Mouse (Mus musculus): Measurements from ENCODE around the gene Tmc1. TPM values are rescaled to one million over a fixed set of nuclear protein-coding genes. Genes with fewer than 3 reads are reported as not detected.

The Tmc1 gene
- polyA plus RNA-seq, 1 experiment from 2014 or later, result not detected

DNA sequence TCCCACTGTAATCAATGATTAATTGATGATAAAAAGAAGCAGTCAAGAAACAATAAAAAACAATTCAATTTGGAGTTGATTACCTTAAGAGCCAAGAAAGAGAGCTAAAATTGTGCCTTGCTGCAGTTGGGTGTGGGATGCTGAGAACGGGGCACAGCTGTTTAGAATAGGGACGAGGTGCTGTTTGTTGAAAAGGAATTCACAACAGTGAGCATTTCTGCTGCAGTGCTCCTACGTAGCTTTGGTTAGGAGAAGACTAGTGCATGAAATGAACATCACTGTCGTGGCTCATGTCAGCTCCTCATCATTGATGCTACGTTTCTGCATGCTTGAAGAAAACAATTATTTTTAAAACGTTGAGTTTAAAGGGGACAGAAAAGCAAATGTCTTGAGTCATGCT lies 166.7 kb downstream of the Tmc1 start:
- Histone ChIP-seq H3K9ac (ENCODE audit: low read length) (no peak overlapping the region), H3K9me3 (replicated peaks; ENCODE audit: control insufficient read depth, low read length) (no peaks in the 10 kb centered on the region), H3K4me3 (ENCODE audit: low read depth, low read length) (no peak overlapping the region), H3K4me1 (ENCODE audit: control insufficient read depth, insufficient read depth, low read length) (no peaks in the 10 kb centered on the region), H3K36me3 (ENCODE audit: control insufficient read depth, insufficient read depth, low read length) (no peaks in the 10 kb centered on the region), H3K27me3 (replicated peaks; ENCODE audit: control insufficient read depth, insufficient read depth, low read length) (no peaks in the 10 kb centered on the region), H3K4me2 (ENCODE audit: low read length) (no peak overlapping the region), H3K27ac (ENCODE audit: low read depth, low read length) (no peak overlapping the region)
- no peak for ATAC-seq
- DNase-seq (ENCODE audit: low spot score), result no peak
- 86% methylated on average over 6 of the region's 6 CpGs for WGBS

DNA sequence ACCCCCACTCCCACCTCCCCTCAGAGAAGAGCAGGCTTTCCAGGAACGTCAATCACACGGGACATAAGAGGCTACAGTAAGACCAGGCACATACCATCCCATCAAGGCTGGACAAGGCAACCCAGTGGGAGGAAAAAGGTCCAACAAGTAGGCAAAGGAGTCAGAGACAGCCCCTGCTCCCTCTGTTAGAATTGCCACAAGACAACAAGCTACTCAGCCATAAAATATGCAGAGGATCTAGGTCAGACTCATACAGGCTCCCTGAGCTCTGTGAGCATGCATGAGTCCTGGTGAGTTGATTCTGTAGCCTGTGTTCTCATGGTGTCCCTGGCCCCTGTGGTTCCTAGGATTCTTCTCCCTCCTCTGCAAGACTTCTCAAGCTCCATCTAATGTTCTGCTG lies 178.3 kb downstream of the Tmc1 start:
- Histone ChIP-seq H3K4me3 (ENCODE audit: low read depth, low read length) (no peak overlapping the region), H3K27me3 (replicated peaks; ENCODE audit: control insufficient read depth, insufficient read depth, low read length) (no peaks in the 10 kb centered on the region), H3K4me1 (ENCODE audit: control insufficient read depth, insufficient read depth, low read length) (no peaks in the 10 kb centered on the region), H3K36me3 (ENCODE audit: control insufficient read depth, insufficient read depth, low read length) (no peaks in the 10 kb centered on the region), H3K27ac (ENCODE audit: low read depth, low read length) (no peak overlapping the region), H3K9ac (ENCODE audit: low read length) (no peak overlapping the region), H3K9me3 (replicated peaks; ENCODE audit: control insufficient read depth, low read length) (no peaks in the 10 kb centered on the region), H3K4me2 (ENCODE audit: low read length) (no peak overlapping the region)
- 83% methylated on average over 2 of the region's 2 CpGs for WGBS
- ATAC-seq (no peak), DNase-seq (ENCODE audit: low spot score) (no peak)

DNA sequence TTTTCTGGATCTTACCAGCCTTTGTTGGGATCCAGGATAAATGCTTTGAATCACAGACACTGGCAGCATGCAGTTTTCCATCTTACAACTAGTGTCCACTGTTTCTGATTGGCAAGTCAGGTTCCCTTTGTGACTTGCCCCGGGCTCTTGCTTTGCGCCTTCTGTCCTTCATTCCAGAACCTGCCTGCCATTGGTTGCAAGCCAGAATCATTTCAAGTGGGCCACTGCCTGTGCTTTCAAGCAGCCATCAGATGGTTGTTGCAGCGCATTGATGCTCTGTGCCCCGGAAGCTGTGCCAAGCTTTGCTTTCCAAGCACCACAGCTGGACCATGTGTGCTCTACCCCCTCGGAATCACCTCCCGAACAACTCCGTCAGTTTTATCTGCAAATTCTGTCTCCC lies 180.1 kb downstream of the Tmc1 start:
- Histone ChIP-seq H3K27ac (ENCODE audit: low read depth, low read length) (no peak overlapping the region), H3K4me2 (ENCODE audit: low read length) (no peak overlapping the region), H3K36me3 (ENCODE audit: control insufficient read depth, insufficient read depth, low read length) (no peaks in the 10 kb centered on the region), H3K9ac (ENCODE audit: low read length) (no peak overlapping the region), H3K27me3 (replicated peaks; ENCODE audit: control insufficient read depth, insufficient read depth, low read length) (no peaks in the 10 kb centered on the region), H3K9me3 (replicated peaks; ENCODE audit: control insufficient read depth, low read length) (no peaks in the 10 kb centered on the region), H3K4me1 (ENCODE audit: control insufficient read depth, insufficient read depth, low read length) (no peaks in the 10 kb centered on the region), H3K4me3 (ENCODE audit: low read depth, low read length) (no peak overlapping the region)
- ATAC-seq (no peak), DNase-seq (ENCODE audit: low spot score) (no peak)
- WGBS, result 90% methylated on average over 7 of the region's 7 CpGs

DNA sequence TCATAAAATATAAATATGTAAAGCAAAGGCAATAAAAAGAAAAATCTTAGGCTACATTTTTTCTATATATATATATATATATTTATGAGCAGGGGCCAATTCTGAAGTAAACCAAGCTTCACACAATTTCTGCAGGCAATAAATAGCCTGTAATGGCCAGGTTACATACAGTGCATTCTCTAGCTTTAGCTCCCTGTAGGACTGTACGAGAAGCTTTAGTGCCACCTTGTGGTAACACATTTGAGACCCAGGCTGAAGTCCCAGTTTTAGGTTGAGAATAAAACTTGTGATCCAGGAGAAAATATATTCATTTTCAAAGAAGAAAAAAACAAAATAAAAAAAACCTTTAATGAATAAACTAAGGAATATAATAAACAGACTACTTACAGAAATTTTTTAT lies 189.8 kb downstream of the Tmc1 start:
- Histone ChIP-seq H3K27ac (ENCODE audit: low read depth, low read length) (no peak overlapping the region), H3K4me3 (ENCODE audit: low read depth, low read length) (no peak overlapping the region), H3K9me3 (replicated peaks; ENCODE audit: control insufficient read depth, low read length) (no peaks in the 10 kb centered on the region), H3K36me3 (ENCODE audit: control insufficient read depth, insufficient read depth, low read length) (no peaks in the 10 kb centered on the region), H3K4me1 (ENCODE audit: control insufficient read depth, insufficient read depth, low read length) (no peaks in the 10 kb centered on the region), H3K4me2 (ENCODE audit: low read length) (no peak overlapping the region), H3K9ac (ENCODE audit: low read length) (no peak overlapping the region), H3K27me3 (replicated peaks; ENCODE audit: control insufficient read depth, insufficient read depth, low read length) (no peaks in the 10 kb centered on the region)
- 13% methylated on average over 1 of the region's 1 CpGs for WGBS
- ATAC-seq (peak; percentile 84), DNase-seq (ENCODE audit: low spot score) (peak; percentile 83)

DNA sequence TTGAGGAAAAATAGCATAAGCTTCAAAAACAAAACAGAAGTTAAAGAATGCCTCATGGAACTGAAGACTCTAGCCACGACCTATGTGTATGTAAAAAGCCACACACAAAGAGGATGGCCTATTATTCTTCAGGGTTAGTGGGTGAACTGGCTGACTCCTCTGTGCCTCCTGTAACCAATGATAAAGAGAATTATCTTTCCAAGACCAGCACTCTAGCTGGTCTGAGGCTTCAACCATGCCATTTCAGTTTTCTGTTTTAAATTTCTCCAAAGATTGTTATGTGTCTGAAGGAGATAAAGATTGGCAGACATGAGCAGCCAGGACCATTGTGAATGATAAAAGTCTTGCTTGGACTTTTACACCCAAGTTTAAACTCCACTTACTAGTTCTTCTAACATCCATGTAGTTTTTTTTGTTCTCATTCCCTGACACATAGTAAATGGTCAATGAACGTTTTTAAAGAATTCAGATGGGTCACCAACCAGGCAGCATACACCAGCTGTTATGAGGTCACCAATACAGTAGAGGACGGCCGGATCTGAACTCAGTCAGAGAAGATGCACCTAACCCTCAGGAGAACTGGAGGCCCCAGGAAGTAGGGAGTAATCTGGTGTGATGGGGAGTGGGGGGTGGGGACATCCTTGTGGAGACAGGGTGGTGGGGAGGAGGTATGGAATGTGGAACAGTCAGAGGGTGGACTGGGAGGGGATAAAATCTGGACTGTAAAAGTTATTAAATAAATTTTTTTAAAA lies 192.2 kb downstream of the Tmc1 start:
- DNase-seq (ENCODE audit: low spot score), result no peak
- Histone ChIP-seq H3K4me1 (ENCODE audit: control insufficient read depth, insufficient read depth, low read length) (no peaks in the 10 kb centered on the region), H3K4me3 (ENCODE audit: low read depth, low read length) (no peak overlapping the region), H3K27me3 (replicated peaks; ENCODE audit: control insufficient read depth, insufficient read depth, low read length) (no peaks in the 10 kb centered on the region), H3K9ac (ENCODE audit: low read length) (no peak overlapping the region), H3K9me3 (replicated peaks; ENCODE audit: control insufficient read depth, low read length) (no peaks in the 10 kb centered on the region), H3K4me2 (ENCODE audit: low read length) (no peak overlapping the region), H3K27ac (ENCODE audit: low read depth, low read length) (no peak overlapping the region), H3K36me3 (ENCODE audit: control insufficient read depth, insufficient read depth, low read length) (no peaks in the 10 kb centered on the region)
- no peak for ATAC-seq
- 76% methylated on average over 4 of the region's 4 CpGs for WGBS

DNA sequence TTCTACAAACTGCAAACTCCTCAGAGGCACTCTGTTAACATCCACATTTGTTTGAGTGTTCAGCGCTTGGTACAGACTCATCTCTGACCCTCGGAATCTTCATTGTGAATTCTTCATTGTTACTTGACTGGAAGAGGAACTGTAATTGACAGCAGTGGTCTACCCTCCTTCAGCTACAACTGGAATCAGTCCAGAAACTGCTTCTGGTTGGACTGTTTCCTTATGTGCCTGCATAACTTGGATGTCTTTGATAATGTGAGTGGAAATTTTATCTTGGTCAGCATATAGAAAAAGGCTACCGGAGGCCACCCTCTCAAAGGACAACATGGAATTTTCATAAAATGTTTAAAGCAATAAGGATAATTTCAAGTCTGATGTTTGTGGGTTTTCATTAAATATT lies 192.9 kb downstream of the Tmc1 start:
- DNase-seq (ENCODE audit: low spot score), result no peak

DNA sequence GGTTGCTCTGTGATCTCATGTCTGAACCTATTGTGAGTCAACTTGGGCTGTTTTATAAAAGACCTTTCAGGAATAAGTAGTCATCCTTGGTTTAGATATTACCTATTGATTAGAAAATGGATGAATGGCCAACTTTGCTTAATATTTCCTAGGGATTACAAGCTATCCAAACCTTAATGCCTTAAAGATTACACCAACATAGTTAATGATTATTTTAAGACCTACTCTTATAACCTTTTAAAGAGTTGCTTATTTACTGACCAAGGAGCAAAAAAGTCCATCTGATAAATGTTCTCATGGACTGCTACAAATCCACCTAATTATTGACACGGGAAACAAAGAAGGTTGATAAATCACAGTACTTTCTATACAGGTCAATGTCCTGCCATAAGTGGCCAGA lies 209.4 kb downstream of the Tmc1 start:
- Histone ChIP-seq H3K36me3 (ENCODE audit: control insufficient read depth, insufficient read depth, low read length) (no peaks in the 10 kb centered on the region), H3K4me1 (ENCODE audit: control insufficient read depth, insufficient read depth, low read length) (no peaks in the 10 kb centered on the region), H3K27me3 (replicated peaks; ENCODE audit: control insufficient read depth, insufficient read depth, low read length) (no peaks in the 10 kb centered on the region), H3K9me3 (replicated peaks; ENCODE audit: control insufficient read depth, low read length) (no peaks in the 10 kb centered on the region), H3K4me2 (ENCODE audit: low read length) (no peak overlapping the region), H3K27ac (ENCODE audit: low read depth, low read length) (no peak overlapping the region), H3K9ac (ENCODE audit: low read length) (no peak overlapping the region), H3K4me3 (ENCODE audit: low read depth, low read length) (no peak overlapping the region)
- DNase-seq (ENCODE audit: low spot score), result no peak
- no peak for ATAC-seq
- WGBS, result 91% methylated on average over 1 of the region's 1 CpGs

More for the DNA sequence above, 192.9 kb downstream of the Tmc1 start:
- Histone ChIP-seq H3K27me3 (replicated peaks; ENCODE audit: control insufficient read depth, insufficient read depth, low read length) (no peaks in the 10 kb centered on the region), H3K4me2 (ENCODE audit: low read length) (no peak overlapping the region), H3K4me1 (ENCODE audit: control insufficient read depth, insufficient read depth, low read length) (no peaks in the 10 kb centered on the region), H3K9ac (ENCODE audit: low read length) (no peak overlapping the region), H3K9me3 (replicated peaks; ENCODE audit: control insufficient read depth, low read length) (no peaks in the 10 kb centered on the region), H3K36me3 (ENCODE audit: control insufficient read depth, insufficient read depth, low read length) (no peaks in the 10 kb centered on the region), H3K4me3 (ENCODE audit: low read depth, low read length) (no peak overlapping the region), H3K27ac (ENCODE audit: low read depth, low read length) (no peak overlapping the region)
- ATAC-seq, result no peak
- 78% methylated on average over 3 of the region's 3 CpGs for WGBS

Other genes with a start within 250 kb of the Tmc1 start
- gene Aldh1a7, start 226.6 kb downstream of the Tmc1 start, polyA plus RNA-seq (2014; fragmentation: Nextera tagmentation; extraction: Ambion mirVana), result 0.19 and 0.72 TPM in 2 replicates